Mouse (Mus musculus) right cerebral cortex, postnatal 25 days (tissue): ENCODE data around the gene Nrxn2.

Experiments used
- DNase-seq: peaks from one replicate; pipeline ENCODE4 v3.0.0; 2022

Gene Nrxn2

DNA sequence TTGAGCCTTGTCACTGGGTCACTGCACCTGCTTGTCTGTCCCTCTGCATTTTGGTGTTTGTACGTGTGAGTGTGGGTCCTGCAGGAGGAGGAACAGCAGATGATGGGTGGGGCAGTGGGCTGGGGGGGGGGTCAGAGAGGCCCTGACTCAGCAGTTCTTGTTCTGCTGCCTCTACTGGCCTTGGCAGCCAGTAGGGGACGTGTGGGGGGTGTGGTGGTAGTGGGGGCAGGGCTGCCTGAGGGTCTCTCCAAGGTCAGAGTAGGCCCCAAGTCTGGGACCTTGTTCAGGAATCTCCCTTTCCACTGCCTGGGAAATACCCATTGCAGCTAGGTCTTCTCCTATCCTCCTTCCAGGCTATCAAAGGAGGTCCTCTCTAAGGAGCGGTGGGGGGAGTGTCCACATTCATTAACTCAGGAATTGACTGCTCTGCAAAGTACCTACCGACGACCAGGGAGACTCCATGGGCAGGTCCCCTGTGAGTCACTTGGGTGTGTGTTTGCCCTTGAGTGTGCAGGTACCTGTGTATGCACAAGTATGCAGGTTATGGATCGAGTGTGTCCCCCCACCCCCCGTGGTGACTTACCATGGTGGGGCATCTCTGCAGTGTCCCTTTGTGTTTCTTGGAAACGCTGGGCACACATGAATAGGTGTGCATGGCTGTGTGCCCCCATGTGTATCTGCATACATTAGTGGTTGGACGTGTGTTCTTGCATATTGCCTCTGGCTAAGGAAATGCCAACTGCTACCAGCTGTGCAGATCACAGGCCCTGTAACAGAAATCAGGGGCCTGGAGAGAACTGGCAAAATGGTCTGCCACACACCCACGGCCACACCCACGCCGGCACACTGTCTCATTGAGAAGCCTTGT, 1.4 kb upstream of the Nrxn2 start:
- no peak for DNase-seq

DNA sequence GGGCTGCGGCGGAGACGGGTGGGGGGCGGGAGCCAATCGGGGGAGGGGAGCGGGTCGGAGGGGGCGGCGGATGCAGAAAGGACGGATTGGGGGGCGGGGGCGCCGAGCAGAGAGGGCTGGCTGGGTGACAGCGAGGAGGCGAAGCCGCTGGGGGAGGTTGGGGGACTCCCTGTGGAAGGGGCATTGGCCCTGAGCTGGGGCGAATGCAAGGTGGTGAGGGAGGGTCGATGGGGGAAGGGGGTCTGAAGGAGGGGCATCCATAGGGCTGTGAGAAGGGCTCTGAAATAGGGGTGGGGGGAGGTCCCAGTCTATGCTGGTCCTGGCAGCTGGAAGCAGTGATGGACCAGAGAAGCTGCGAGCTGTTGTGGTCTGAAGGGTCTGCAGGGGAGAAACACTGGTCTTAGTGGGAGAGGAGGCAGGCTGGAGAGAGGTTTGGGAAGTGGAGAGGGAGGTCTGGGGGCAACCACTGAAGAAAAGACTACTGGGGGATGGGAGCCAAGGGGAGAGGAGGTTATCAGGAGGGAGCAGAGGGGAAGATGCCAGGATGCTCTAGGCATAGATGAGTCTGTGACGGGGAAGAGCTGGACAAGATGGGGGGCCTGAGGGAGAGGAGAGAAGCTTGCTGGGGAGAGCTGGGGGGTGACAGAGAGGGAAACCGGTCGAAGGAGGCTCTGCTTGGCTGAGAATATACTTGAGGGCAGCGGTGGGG, 607 bp downstream of the Nrxn2 start:
- DNase-seq: no peak

DNA sequence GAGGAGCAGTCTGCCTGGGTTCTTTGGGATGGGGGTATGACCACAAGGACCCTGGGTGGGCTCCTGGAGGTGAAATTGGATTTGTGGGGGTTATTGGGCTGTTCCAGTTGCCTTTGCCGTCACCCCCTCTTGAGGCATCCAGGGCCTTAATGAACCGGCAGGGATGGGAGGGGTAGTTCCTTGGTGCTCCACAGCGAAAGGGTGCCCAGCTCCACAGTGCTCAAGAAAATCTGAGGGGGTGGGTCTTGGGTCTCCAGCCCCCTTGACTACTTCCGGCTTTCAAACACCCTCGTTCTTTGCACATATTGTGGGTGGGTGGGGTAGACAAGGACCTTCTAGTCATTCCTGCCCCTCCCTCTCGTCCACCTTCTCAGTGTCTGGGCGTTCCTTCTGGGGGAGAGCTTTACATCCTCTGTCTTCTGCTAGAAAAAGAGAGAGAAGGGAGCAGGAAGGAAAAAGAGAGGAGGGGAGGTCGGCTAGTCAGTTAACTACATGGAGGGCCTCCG, 1.3 kb downstream of the Nrxn2 start:
- DNase-seq: no peak

DNA sequence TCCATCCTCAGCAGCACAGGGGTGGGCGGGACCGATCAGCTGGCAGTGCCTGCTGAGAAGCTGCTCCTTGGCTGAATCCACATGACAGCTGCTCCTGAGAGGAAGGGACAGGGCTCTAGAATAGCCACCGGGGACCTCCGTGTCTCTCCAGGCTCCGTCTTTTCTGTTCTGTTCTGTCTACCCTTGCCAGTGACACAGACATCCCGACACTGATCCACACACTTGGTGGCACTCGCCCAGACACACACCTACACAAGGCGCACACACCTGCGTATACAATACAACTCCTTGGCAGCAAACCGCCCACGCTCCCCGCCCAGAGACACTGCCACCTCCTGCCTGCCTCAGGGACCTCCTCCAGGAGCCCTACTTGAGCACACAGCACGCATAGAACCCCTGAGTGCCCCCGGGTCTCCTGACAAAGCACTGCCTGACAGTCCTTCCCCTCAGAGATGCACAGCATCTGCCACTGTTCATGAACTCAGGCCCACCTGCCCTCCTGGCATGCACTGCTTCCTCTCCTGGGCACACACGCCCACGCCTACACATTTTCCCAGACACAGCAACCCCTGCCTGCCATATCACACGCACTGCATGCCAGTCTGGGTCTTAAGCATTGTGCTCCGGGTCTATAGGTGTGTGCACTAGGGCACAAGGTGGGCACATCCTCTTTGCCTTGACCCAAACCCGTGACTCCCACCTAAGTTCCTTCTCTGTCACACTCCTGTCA, 2.1 kb downstream of the Nrxn2 start:
- DNase-seq: peak; percentile 65

DNA sequence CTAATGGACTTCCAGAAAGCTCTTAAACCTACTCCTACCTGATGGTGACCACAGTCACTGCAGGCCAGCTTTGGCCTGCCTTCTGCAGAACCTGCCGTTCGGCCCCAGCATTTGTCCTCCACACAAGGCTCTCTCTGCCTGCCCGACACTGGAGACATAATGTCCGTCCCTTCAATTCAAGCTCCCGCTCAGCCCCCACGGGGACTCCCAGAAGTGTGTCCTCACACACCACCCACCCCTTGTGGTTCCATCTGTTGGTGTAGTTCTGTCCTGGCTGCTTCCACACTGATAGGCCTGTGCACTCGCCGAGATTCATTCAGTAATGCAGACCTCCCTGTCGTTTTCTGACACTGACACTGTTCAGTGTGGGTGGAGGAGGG, 2.7 kb downstream of the Nrxn2 start:
- DNase-seq: peak; percentile 61

DNA sequence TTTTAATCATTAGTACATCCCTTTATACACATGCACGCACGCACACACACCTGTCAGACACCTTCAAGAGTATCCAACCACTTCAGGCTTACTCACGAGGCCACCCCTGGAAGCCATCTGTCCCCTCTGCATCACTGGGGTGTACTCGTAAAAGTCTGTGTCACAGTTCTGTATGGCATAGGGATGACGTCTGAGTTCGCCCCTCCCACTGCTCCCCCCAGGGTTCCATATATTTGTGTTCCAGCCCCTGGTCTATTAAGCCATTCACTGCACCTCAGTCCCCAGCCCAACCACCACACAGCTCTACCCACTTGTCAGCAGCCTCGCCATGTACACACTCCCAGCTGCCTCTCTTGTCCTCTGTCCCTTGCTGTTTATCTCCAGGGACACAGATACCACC, 3.5 kb downstream of the Nrxn2 start:
- DNase-seq: no peak

DNA sequence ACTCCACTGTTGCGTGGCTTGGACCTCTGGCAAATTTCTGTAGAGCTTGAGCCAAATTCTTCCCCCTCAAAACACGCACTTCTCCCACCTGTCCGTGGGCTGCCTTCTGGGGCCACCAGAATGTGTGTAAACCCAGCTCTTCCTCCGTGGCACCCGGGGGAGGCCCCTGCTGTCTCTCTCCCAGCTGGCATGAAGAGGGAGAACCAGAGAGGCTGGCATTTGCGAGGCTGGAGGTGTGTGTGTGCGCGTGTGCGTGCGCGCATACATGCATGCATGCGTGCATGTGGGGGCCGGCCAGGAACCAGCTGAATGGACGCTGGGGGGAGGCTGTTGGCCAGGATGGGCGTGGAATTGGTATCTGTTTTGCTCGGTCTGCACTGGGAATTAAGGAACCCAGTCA, 4.7 kb downstream of the Nrxn2 start:
- DNase-seq: peak; percentile 76

DNA sequence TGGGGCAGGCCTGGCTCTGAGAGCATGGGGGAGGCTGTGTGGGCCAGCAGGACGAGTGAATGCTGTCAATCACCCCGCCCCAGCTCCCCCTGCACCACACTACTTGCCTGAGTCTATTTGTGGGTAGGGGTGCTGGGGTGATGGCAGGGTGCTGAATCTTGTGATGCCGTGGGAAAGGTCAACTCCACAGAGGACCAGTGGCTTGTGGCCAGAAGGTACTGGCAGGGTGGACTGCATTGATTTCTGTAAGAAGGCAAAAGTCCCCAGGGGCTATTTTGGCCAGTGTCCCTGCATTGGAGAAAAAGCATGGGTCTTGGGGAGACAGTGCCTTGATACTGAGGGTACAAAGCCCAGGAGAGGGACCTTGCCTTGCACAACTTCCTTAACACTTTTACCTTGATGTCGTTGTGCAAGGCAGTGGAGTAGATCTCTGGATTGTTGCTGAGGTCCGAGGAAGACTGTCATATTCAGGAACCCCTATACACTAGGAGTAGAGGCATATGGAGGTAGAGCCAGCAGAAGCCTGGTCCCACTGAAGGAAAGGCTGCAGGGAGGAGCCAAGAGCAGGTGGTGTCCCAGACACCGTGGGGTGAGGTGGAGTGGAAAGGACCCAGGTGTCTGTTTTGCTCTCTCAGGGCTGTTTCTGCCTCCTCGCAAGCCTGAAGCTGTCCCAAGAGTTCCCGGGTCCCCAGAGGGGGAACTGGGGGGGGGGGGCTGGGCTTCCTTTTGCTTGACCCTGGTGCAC, 5.8 kb downstream of the Nrxn2 start:
- no peak for DNase-seq

DNA sequence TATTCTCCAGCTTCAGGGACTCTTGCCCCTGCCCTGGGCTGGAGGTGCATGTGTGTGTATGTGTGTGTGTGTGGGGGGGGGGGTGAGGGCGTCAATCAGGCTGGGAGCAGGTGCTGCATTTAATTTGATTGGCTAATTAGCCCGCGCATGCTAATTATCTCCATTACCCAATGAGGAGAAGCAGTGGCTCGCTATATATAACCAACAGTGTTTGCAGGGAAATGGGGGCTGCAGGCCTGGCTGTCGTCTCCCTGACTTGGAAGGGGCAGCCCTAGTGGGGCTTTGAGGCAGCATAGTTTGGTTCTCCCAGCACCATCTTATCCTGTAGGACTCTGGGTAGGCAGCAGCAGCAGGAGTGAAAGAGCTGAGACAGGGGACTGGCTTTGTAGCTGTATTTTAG, 7.1 kb downstream of the Nrxn2 start:
- DNase-seq: no peak

DNA sequence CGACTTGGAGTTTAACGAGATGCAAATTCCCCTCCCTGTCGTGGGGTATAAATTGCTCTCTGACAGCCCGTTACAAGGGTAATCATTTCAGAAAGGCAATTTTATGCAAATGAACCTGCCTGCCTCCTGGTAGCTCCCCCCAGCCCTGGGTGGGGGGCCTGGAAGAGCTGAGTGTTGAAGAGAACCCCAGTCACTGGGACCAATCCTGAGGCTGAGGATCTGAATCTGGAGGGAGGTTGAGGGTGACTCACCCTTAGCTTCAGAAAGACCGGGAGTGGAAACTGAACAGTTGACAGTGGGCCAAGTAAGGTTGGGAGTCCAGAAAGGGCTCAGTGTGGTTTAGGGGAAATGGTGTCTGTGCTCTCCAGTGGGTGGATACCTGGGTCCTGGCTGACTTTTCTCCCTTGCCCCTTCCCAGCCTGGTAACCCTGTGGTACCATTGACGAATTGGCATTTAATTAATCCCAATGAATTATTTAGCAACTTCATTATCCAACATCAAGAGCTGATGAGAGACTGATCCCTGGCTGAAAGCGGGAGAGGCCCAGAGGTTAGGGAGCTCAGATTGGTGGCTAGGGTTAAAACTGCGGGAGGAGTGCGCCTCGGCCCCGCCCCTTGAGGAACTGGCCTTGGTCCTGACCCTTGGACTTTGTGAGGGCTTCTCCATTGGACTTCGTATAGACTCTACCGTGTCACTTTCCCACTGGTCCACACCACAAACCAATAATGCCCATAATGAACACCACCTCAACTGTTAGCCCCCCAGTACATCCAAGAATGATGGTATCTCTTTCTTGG, 8.4 kb downstream of the Nrxn2 start:
- DNase-seq: no peak

DNA sequence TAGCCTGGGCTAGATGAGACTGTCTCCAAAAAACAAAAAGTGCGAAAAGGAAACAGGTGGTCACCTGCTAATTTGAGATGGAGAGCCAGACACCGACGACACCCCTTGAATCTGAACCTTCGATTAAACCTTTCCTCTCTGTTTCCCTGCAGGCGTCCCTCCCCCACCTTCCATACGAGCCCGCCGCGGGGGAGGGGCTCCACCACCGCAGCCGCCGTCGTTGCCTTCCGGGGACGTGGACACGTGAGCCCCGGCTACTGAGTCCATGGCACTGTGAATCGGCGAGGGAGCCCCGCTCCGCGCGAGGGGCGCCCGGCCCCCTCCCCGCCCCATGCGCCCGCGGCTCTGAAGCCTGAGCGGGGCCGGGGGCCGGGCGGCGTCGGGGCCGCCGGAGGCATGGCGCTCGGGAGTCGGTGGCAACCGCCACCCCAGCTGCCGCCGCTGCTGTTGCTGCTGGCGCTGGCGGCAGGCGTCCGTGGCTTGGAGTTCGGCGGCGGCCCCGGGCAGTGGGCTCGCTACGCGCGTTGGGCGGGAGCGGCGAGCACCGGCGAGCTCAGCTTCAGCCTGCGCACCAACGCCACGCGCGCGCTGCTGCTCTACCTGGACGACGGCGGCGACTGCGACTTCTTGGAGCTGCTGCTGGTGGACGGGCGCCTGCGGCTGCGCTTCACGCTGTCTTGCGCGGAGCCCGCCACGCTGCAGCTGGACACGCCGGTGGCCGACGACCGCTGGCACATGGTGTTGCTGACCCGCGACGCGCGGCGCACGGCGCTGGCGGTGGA, 9.3 kb downstream of the Nrxn2 start:
- no peak for DNase-seq

DNA sequence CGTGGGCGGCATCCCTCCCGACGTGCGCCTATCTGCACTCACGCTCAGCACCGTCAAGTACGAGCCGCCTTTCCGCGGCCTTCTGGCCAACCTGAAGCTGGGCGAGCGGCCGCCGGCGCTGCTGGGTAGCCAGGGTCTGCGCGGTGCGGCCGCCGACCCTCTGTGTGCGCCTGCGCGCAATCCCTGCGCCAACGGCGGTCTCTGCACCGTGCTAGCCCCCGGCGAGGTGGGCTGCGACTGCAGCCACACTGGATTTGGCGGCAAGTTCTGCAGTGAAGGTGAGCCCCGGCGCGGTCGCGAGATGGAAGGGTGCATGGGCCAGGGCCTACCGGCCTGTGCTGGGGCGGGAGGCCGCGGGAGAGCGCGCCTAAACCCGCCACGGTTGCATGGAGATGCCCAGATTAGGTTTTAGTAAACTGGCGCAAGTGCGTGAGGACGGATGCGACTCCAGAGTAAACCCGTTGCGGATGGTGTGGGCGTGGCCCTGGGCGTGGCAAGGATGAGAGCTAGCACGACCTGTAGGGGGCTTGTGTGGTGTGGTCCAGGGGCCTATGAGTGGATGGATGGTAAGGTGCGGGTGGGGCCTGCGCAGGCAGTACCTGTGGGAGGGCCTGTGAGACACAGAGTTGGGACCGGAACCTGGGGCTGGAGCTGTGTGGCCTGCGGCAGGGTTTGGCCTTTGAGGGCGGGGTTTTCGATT, 10.1 kb downstream of the Nrxn2 start:
- DNase-seq: no peak

DNA sequence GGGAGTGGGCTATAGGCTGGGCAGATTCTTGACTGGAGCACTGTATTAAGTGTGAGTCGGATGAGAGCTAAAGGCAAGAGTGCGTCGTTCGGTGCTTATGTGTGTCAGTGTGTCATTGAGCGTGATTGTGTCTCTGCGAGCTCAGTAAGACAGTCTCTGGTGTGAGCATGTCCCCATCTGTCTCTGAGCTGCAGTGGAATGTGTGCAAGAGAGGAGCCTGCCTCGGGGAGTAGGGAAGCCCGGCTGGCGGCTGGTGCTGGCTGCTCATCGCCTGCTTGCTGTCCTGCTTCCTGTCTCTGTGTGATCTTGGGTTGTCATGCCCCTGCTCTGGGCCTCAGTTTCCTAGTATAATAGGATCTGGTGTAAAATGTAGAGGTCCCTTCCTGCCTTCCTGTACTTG, 24.5 kb downstream of the Nrxn2 start:
- DNase-seq: no peak

DNA sequence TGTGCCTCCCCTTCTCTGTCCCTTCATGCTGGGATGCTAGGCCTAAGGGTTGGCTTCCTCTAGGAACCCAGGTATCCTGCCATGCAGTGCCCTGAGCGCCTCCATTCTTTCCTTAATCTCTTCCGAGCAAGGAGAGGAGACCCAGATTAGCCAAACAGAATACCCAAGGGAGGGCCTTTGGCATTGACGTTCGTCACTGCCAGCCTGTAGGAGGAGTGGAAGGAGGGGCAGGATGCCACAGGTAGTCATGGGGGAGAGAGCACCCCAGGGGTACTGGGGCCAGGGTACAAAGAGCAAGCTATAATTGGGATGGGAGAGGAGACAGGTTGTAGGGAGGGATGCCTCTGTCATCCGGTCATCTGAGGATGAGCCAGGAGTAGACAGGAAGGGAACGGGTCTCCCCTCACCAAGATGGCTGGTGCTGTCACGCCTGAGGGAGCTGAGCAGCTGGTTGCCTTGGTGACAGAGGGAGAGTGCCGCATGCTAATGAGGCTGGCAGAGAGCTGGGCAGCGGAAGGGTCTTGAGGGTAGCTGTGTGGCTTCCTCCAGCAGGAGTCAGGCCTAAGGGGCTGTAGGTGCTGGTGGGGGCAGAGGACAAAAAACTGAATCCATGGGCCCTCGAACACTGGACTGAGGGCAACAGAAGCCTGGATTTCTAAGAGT, 27.4 kb downstream of the Nrxn2 start:
- no peak for DNase-seq

DNA sequence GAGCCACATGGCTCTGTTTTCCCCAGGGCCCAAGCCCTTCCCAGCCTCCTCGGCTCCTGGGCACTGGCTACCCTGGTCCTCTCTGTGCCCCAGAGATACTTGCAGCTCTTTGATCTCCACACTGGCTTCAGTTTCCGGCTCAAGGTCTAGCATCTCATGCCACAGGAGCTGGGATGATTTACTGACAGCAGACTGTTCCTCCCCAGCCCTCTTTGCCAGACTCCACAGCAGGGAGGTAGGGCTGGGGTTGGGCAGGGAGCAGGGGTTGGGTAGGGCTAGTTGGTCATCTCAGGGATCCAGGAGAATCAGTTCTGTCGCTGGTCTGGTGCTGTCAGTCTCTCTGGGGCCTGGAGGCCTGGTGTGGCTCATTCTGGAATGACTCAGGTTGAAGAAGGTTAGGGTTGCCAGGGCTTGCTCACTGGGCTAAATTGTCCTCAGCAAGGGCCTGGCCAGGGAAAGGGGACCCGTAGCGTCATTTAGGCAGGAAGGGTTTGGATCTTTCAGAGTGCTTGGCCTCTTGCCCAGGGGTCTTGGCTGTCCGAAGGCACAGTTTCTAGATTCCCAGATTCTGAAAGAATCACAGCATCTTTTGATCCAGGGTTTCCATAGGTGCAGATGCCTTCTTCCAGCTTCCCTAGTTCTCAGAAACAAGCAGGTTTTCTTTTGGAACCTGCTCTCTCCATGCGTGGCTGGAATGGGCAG, 28.4 kb downstream of the Nrxn2 start:
- DNase-seq: no peak

DNA sequence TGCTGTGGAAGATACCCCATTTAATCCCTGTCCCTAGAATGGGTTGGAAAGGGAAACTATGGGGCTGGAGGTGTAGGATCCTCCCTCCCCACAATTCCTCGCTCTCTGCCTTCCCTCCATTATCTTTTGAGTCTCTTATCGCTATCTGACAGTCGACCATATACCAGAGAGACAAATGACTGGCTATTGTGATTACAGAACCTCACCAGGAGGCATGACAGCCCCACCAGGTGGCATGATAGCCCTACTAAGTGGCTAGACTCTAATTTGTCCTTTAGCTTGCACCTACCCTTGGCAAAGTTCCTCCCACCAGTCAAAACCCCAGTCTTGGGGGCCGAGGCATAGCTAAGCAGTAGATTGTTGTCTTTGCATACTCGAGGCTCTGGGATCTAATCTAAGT, 30.2 kb downstream of the Nrxn2 start:
- no peak for DNase-seq

DNA sequence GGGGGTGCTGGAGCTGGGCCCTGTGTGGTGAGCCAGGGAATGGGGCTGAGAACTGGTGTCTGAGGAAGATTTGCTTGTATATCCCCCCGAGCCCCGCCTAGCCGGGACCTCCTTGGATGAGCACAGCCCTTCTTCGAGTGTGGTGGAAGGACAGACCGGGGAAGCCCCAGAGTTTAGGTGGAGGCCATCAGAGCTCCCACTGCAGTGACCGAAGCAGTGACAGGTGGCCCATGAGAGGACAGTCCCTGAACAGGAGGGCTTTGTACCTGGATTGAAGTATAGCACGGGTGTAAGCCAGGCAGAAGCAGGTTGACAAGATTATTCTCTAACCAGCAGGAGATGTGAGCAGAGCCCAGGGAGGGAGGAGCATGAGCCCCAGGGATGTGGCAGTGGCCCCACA, 31.3 kb downstream of the Nrxn2 start:
- DNase-seq: no peak

DNA sequence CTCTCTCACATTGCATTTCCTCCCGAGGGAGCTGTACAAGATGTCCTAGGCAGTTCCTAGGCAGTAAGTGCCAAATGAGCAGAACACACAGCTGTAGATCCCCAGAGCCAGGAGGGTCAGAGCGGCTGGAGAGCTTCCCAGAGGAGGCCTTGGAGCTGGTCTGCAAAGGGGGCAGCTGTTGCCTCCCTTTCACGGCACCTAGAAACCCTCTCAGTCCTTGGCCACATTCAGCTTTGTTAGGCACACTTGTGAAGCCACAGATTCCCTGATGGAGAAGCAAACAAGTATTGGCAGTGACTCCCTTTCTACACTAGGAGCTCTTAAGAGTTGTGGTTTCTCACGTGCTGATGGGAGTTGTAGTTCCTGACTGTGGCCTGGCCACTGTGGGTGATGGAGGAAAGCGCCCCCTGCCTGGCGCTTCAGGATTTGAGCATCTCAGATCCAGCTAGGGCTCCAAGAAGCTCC, 33.5 kb downstream of the Nrxn2 start:
- DNase-seq: peak; percentile 73

DNA sequence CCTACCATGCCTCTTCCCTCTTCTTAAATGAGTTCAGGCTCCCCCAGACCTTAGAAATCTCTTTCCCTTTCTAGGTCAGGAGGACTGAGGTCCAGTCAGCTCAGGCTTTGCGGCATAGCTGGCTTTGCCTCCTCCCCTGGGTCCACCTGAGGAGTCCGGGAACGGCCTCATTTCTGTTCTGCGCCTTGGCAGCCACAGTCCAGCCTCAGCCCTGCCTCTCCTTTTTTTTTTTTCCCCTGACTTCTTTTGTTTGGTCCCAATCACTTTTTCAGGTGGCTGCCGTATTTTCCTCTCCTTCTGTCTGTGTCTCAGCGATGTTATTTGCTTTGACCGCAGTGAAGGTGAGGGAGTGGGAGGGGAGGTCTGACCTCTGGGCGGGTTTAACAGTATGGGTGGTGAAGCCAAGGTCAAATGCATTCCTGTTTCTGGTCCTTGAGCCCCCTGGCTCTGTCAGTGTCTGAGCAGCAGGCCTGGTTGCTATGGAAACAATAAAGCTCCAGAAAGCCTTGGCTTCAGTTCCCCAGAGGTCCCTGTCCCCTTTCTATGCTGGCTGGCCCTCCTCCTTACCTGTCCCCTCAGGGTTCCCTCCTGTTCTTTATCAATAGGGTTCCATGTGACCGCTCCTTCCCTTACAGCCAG, 34.3 kb downstream of the Nrxn2 start:
- no peak for DNase-seq
